Mouse (Mus musculus) c-Kit-positive CD71-positive TER-119-positive erythroid progenitor cells, embryonic 14.5 days (primary cell): Measurements from ENCODE around the gene 4921504E06Rik.

Experiments used
- DNase-seq: peaks from one replicate; pipeline ENCODE4 v3.0.0-alpha.2; 2013; ENCODE audit warnings: low spot score

4921504E06Rik gene

DNA sequence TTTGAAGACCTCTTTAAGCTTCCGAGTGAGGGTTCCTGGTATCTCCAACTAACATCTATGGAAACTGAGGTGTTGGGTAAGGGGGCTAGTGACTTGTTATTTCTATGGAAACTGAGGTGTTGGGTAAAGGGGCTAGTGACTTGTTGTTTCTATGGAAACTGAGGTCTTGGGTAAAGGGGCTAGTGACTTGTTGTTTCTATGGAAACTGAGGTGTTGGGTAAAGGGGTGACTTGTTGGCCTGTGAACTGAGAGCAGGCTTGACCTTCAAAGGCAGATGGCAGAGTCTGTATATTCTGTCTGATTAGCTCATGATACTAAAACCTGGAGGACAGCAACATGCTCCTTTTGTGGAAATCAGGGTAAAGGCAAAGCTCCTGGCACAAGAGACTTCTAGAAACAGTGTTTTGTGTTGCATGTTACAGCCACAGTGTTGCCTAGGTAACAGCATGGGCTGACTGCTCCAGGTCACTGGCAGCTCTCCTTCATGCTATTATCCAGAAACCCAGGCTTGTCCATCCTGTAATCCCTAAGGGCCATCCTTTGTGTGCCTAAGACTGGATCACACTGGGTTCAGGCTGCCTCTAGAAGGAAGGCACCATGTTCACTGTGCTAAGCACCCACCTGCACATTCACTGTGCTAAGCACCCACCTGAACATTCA, 133.9 kb downstream of the 4921504E06Rik start:
- no peak for DNase-seq

DNA sequence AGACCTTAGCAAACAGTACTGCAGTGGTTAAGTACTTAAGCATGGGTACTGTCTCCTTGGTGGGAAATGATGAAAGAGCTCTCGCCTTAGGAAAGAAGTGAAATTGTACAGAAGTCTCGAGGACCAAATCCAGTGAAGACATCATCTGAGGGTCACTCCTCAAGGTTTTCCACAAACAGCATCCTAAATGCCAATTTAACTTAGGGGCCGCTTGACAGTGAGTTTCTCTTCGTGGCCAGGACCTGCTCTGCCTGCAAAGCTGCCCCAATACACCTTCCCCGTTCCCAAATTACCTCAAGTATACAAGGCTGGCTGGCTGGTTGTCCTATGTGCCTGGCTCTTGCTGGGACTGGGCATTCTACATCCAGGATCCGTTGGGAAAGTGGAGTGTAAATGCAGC, 137.6 kb downstream of the 4921504E06Rik start:
- DNase-seq, result no peak

DNA sequence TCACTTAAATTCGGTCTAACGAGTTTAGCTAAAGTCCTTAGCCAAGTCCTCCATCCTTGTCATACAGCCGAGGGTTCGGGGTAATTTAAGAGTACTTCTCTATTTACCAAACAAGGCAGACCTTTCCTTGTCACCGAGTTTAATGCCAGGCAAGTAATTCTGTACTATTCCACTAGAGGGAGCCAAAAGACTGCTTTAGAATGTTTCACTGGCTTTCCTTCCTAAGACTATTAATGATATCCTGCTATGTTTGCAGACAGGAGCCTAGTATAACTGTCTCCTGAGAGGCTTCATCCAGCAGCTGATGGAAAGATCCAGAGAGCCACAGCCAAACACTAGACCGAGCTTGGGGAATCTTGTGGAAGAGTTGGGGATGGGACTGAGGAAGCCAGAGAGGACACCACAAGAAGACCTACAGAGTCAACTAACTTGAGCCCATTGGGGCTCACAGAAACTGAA, 138.6 kb downstream of the 4921504E06Rik start:
- peak; percentile 74 for DNase-seq

DNA sequence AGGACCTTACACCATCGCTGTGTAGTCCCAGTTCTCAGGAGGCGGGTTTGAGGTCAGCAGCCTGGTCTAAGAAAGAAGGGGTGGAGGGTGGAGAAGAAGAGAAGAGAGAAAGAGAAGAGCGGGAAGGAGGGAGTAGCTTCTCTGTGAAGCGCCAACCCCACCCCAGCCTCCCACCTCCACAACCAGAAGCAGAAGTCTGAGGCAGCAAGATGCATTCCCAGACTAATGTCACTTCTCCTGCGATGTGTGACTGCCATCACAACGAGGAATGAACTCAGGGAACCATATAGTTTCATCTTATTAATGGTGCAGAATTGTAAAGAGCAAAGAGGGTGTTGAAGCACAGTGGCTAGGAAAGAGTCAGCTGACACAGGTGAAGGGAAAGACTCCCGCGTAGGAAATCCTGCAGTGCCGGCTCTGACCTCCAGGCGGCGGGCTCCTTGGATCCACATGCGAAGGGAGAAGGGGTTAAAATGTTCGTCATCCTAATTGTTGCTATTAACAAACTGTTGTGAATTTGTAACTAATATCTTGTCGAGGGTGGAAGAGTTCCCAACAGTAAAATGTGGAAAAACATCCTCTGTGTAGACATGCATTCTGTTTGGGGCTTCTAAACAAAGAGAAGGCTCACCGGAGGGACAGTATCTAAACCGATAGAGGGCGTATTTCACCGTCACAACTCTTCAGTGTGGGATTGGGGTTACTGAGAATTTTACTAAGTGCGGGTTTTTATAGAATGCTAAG, 139.3 kb downstream of the 4921504E06Rik start:
- DNase-seq, result peak; percentile 59
